11 mouse cellular contexts compared by ENCODE assay signal in genomic region chr5:139084302-139084701, GRCm38 (mm10).
A peak's percentile ranks its signal among the peaks of the same experiment; 100 is the strongest.
DNase-seq lines count a peak whose midpoint lies in the region; ATAC-seq and TF ChIP-seq lines count a peak whose summit lies in the region.
"Had no signal": no experiment of that assay in that cellular context is flagged by ENCODE, and none has a peak within 500 bp of the region (broad histone marks: within the 10 kb centered on the region; RNA-seq: fewer than 3 reads in every experiment).

No protein-coding gene starts in this region.

- H3K27ac ChIP-seq in heart, embryonic 11.5 days (ENCODE audit: low read depth, low read length), result 0 out of 2 replicates have a peak overlapping the region, but pooled peaks have one; percentile 5
- H3K27ac ChIP-seq in gastrocnemius, adult 2 months, result no peak overlapping the region
- H3K27ac ChIP-seq in neural tube, embryonic 15.5 days (replicated peaks), result no peak overlapping the region
- H3K27ac ChIP-seq: embryonic facial prominence, embryonic 13.5 days; liver, embryonic 15.5 days; neural tube, embryonic 12.5 days had no signal

- WGBS in heart, embryonic 11.5 days (ENCODE audit: insufficient replicate concordance), result 62% methylated on average over 6 of the region's 6 CpGs
- WGBS in neural tube, embryonic 15.5 days, result 77% methylated on average over 6 of the region's 6 CpGs

- H3K4me2 ChIP-seq in heart, embryonic 11.5 days, result no peak overlapping the region
- no peak overlapping the region for H3K4me2 ChIP-seq in neural tube, embryonic 15.5 days
- H3K4me2 ChIP-seq: embryonic facial prominence, embryonic 13.5 days; liver, embryonic 15.5 days; neural tube, embryonic 12.5 days had no signal

- no peak overlapping the region for H3K4me3 ChIP-seq in heart, embryonic 11.5 days (ENCODE audit: low read depth, low read length)
- no peak overlapping the region for H3K4me3 ChIP-seq in gastrocnemius, adult 2 months
- H3K4me3 ChIP-seq in neural tube, embryonic 15.5 days (replicated peaks), result no peak overlapping the region
- H3K4me3 ChIP-seq: embryonic facial prominence, embryonic 13.5 days; liver, embryonic 15.5 days; neural tube, embryonic 12.5 days had no signal

- no peaks in the 10 kb centered on the region for H3K9me3 ChIP-seq in heart, embryonic 11.5 days (replicated peaks; ENCODE audit: control insufficient read depth, low read length)
- H3K9me3 ChIP-seq in neural tube, embryonic 15.5 days (replicated peaks), result no peaks in the 10 kb centered on the region
- H3K9me3 ChIP-seq: embryonic facial prominence, embryonic 13.5 days; liver, embryonic 15.5 days; neural tube, embryonic 12.5 days had no signal

- DNase-seq in adipocyte (ENCODE audit: low spot score), result peak; percentile 49
- peak; percentile 94 for DNase-seq in brain, adult 2 months (ENCODE audit: low read depth, low spot score)
- DNase-seq in layer of hippocampus, postnatal 36 days, result peak; percentile 57 to 62
- DNase-seq in gastrocnemius, adult 2 months, result no peak
- DNase-seq in gastrocnemius, postnatal 4 days (ENCODE audit: low spot score in 2 of 2), result no peak

- H3K9ac ChIP-seq in heart, embryonic 11.5 days (ENCODE audit: low read depth, low read length), result no peak overlapping the region
- no peak overlapping the region for H3K9ac ChIP-seq in neural tube, embryonic 15.5 days (replicated peaks)
- H3K9ac ChIP-seq: embryonic facial prominence, embryonic 13.5 days; liver, embryonic 15.5 days; neural tube, embryonic 12.5 days had no signal

- TF ChIP-seq CTCF in gastrocnemius, adult 2 months (IDR thresholded peaks at IDR 0.05), result no peak

- no peak for ATAC-seq in heart, embryonic 11.5 days (replicated peaks; ENCODE audit: insufficient number of reproducible peaks, low FRiP score, low TSS enrichment)
- ATAC-seq in megakaryocyte, adult 5-6 weeks (ENCODE audit: poor library complexity, severe bottlenecking), result no peak
- ATAC-seq in neural tube, embryonic 15.5 days (ENCODE audit: low FRiP score), result no peak

- no peaks in the 10 kb centered on the region for H3K36me3 ChIP-seq in heart, embryonic 11.5 days (ENCODE audit: control insufficient read depth, insufficient read depth, low read length)
- peaks cover 12% of the 10 kb centered on the region; the same call in 1 of the 2 replicates for H3K36me3 ChIP-seq in neural tube, embryonic 15.5 days
- H3K36me3 ChIP-seq: liver, embryonic 15.5 days; neural tube, embryonic 12.5 days had no signal

- no peaks in the 10 kb centered on the region for H3K27me3 ChIP-seq in heart, embryonic 11.5 days (ENCODE audit: control insufficient read depth, insufficient read depth, low read length)
- no peaks in the 10 kb centered on the region for H3K27me3 ChIP-seq in neural tube, embryonic 15.5 days (replicated peaks)
- H3K27me3 ChIP-seq: embryonic facial prominence, embryonic 13.5 days; liver, embryonic 15.5 days; neural tube, embryonic 12.5 days had no signal

- H3K4me1 ChIP-seq in heart, embryonic 11.5 days (ENCODE audit: control insufficient read depth, insufficient read depth, low read length), result peaks cover 37% of the 10 kb centered on the region
- H3K4me1 ChIP-seq in neural tube, embryonic 15.5 days, result peaks cover 12% of the 10 kb centered on the region
- H3K4me1 ChIP-seq: liver, embryonic 15.5 days had no signal

- intact Hi-C loops in gastrocnemius, adult 2 months (cut with DNase I), result loop anchor here (5.0 kb wide), 1 partner anchor 87 kb away; the partner anchor contains the start of gene Pdgfa

Comparison
In these comparisons a context has a peak if more than half of its experiments do, and no peak if none do; other contexts are left out.
1. DNase-seq: peak in adipocyte (single experiment), brain, adult 2 months (single experiment) and layer of hippocampus, postnatal 36 days (2 of 2); none in gastrocnemius, adult 2 months (single experiment) and gastrocnemius, postnatal 4 days (0 of 2).